Mouse (Mus musculus) T-helper 1 cell (primary cell): ENCODE results near the gene Slc26a11.

ENCODE experiments used
- in situ Hi-C: fragments of 300-600 bp; cut with MboI, MseI; formaldehyde crosslinking; loops from one replicate; pipeline ENCODE4 v1.15.1; 2025; ENCODE audit warnings: high pct_unique_total_duplicates

The Slc26a11 gene

DNA sequence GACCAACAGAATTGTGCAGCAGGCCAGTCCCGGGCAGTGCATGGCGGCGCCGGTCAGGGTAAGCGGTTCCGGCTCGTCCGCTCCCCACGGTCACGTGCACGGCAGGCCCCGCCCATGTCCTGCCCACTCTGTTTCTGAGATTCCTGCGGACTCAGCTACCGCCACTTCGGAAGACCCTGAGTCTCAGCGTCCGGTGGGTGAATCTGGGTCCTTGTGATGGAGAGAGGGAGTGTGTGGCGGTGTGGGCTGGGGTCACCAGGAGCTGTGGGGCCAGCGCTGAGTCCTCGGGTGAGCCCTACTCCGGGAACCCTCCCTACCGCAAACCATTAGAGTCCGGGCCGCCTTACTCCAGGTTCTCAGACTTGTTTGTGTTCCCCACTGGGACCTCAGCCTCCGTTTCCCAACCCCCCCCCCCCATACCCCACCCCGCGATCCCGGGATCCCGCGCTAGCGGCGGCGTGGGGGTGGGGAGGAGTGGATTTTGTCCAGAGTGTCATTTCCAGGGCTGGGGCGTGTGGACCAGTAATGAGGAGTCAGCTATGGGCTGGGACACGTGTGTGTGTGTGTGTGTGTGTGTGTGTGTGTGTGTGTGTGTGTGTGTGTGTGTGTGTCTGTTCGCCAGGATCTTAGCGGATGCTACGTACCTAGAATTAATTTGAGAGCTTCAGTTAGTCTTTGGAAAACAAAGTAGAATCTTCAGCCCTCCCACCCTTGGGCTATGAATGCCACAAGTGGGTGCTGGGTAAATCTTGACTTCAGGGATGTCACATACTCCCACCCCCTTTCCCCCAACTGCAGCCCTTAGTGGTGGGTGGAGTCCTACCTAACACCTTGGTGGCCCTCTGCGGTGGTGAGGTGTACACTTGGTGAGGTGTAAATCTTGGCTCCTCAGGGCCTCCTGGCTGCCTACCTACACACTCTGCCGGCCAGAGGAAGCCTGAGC, at the start of gene Slc26a11, which contains the start of gene Sgsh:
Gene Slc26a11, plus strand, starts transcription at position 115 of the 943 bp plus-strand sequence.
Gene Sgsh, minus strand, starts transcription at position 94 of the 943 bp plus-strand sequence.
- in situ Hi-C loops: no loop called here

DNA sequence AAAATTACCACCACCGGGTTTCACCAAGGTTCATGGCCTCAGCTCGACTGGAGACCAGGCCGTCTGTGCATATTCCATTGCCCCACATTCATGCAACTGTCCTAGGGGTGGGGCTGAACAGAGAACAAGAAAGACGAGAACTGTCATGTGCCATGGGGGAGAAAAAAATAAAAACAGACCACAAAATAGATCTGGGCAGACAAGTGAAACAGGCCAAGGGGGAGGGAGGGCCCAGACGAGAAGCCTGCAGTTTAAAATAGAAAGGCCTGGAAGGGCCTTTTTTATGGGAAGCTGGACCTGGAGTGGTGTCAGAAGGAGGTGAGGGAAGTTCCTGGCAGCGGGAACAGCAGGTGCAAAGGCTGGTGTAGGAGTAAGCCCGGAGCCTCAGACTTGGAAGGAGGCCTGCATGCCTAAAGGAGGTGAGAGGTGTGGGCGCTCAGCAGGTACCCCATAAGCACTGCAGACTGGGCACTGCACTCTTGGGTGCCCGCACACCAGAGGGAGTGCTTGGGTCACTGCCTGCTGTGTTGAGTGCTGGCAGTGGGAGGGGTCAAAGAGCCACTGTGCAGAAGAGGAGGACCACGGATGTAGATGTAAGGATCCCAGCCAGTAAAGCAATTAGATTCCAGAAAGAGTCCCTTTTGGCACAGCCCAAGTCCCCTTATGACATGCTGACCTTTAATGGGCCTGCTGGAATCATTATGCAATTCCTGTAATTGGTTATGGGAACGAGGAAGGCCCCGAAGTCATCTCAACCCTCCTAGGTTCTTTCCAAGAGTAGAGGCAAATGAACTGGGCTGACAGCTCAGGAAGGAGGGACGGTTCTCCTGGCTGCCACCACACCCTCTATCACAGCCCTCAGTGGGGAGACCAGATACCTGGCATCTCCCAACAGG, 48.3 kb upstream of the Slc26a11 start:
- in situ Hi-C loops: no loop called here

DNA sequence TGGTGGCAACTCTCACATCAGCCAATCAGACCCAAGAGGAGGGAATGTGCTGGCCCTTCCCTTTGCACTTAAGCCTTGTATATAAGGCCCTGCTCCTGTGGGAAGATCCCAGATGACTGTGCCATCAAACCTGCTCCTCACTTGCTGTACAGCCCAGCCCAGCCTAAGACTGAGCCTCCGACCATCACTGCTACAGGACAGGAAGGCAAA, 47.8 kb upstream of the Slc26a11 start, which contains the start of gene Card14:
Gene Card14, plus strand, starts transcription at position 111 of the 210 bp plus-strand sequence.
- in situ Hi-C loops: no loop called here

DNA sequence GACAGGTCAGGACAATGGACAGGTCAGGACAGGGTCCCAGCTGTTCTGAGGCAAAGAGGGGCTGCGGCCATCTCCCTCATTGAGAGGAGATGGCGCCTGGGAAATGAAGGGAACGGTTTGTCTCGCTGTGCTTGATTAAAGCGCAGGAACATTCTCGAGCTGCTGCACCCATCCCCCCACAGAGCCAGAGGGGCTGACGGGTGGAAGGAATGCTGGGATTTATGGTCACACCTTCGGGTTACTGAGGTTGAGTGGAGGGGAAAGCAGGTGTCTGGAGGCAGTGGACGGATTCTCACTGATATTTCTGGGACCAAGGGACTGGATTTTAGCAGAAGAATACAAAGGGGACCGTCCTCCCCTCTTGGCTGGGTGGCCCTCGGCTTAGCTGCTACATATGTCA, 47.4 kb upstream of the Slc26a11 start:
- in situ Hi-C loops: no loop called here

DNA sequence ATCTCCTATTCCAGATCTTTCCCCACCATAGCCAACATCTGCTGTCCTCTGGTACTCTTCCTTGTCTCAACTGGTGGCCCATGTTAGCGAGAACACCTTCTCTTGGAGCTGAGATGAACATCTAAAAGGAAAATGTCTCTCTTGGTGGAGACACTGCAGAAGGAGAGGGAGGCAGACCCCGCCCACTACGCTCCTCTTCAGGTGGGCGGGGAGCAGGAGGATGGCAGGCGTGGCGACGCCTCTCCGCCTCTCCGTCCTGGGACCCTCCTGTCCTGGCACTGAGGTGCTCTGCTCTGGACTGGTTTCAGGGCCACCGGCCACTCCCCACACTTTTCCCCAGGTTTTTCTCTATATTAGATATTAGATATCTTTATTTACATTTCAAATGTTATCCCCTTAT, 44.7 kb upstream of the Slc26a11 start:
- in situ Hi-C loops: no loop called here

DNA sequence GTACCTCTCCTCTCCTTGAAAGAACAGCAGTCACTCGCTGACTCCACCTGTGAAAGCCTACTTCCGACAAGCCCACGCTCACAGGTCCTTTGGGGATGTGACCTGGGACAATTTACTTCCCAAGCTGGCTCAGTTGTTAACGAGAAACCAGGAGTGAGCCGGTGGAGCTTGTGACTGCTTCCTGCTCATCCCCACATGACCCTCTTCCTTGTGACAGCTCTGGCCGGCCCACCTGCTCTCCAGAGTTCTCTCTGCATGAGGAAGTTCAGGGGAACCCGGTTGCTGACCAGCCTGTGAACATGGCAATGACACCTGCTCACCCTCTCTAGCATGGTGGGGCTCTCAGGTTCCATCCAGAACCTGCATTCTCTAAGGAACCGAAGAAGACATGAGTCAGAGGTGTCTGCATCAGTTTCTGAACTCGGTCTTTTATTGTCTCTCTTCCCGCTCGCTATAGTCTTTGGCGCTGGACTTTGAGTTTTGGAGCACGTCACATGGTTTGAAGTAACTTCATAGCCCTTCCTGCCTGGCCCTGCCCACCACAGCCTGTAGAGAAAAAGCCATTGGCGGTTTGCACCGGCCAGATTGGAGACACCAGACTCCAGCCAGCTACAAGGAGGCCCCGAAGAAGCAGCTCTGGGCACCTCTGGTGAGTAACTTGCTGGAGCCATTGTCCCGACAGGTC, 41.0 kb upstream of the Slc26a11 start:
- in situ Hi-C loops: no loop called here

DNA sequence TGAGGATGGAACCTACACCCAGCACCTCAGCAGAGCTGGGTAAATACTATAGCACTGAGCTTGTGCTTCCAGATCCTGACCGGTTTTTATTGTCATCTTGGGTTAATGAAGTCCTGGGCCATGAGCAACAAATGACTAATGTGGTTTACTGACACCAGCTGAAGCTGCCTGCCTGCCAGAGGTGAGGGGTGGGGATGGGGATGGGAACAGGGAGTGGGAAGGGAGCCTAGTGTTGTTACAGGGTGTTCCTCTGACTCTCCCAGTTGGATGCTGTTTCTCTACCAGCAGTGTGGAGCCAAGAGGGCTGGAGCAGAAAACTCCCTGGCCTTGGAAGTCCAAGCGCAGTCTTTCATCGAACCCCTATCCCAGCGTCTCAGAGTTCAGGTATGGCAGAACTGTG, 38.6 kb upstream of the Slc26a11 start:
- in situ Hi-C loops: no loop called here

DNA sequence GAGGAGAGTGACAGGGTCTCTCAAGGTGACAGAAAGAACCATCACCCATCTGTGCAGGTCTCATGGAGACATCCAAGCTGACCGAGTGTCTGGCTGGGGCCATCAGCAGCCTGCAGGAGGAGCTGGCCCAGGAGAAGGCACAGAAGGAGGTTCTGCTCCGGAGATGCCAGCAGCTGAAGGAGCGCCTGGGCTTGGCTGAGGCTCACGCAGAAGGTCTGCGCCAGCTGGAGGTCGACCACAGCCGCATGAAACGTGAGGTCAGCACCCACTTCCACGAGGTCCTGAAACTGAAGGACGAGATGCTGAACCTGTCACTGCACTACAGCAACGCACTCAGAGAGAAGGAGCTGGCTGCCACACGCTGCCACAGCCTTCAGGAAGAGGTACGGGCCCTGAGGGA, 32.8 kb upstream of the Slc26a11 start:
- in situ Hi-C loops: no loop called here

DNA sequence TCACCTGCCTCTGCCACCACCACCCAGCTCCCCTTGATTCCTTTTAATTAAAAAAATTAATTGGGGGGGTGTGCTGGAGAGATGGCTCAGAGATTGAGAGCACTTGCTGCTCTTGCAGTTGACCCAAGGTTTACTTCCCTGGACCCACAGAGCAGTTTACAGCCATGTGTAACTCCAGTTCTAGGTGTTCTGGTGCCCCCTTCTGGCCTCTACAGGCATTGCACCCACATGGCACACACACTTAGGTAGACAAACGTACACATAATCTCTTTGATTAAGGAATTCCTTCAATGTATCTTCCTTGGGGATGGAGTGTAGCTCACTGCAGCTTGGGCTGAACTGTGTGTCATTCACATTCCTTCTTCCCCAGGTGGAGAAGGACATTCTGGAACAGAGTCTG, 30.3 kb upstream of the Slc26a11 start:
- in situ Hi-C loops: no loop called here

DNA sequence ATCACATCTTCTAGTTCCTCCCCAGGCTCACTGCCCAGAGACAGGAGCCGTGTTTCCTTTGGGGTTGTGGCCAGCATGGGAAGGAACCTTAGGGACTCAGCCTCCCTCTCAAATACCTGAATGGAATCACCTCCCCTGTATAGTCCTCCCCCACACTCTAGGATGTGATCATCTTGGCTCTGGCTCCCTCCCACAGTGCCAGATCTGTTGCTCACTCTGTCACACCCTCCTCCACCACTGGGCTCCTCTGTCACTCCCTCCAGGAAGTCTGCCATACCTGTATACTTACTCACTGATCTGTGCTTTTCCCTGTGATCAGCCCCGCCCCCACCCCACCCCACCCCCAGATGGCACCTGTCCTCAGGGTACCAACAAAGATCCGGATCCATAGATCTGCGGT, 24.8 kb upstream of the Slc26a11 start:
- in situ Hi-C loops: no loop called here

DNA sequence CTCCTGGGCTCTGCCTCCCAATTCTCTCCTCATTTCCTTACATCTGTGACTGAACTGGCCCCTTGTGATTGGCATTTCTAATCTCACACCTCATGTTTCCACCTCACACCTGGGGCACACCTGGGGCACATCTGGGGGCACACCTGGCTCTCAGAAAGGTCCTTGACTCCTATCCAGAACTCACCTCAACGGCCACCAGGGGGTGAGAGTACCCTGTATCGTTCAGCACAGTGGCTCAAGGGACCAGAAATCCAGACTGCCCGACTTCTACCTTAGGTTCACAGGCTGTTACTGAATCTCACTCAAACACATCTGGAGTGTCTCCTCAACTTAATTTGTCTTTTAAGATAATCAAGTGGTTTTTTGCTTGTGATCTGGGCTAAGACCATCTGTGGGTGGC, 23.4 kb upstream of the Slc26a11 start:
- in situ Hi-C loops: no loop called here

DNA sequence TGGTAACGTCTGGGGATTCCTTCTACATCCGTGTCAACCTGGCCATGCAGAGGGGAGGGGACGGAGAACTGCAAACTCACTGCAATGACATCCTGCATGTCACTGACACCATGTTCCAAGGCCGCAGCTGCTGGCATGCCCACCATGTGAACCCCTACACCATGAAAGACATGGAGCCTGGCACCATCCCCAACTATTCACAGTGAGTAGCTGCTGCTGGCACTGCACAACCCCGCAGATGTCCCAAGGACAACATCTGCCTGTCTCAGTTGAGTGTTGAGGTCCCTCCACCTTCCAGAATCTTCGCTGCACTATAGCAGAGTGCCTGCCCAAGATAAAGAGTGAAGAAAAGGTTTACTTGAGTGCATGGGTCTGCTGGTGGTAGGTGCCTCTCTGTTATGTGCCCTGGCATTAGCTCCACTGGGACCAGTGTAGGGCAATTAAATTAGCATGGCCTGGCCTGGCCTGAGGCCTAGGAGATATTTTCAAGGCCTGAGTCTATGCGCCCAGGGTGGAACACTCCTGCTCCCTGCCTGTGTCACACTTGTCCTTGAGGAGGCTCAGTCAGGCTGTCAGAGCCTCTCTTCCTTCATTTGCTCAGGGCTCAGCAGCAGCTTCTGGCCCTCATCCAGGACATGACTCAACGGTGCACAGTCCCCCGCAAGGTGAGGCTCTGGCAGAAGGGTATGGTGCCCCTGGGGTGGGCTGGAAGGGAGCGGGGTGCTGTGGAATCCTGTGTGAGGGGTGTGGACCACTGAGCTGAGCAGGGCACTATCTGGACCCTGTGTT, 16.9 kb upstream of the Slc26a11 start:
- in situ Hi-C loops: no loop called here

DNA sequence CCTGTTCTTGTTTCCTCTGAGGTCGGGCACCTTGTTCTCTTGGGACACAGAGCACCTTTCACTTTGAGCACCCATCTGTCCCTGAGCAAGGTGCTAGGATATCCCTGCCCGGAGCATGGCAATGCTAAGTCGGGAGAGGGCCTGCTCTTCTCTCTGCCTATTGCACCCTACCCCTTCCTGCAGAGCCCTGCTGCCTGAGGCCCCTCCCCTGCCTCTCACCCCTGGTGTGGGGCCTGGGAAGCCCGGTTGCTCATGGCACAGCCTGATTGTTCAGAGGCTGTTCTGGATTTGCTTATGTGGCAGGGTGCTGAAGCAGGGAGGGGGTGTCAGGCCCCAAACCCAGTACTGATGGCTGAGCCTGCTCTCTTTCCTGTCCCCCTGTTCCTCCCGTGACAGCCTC, 16.2 kb upstream of the Slc26a11 start:
- in situ Hi-C loops: no loop called here

DNA sequence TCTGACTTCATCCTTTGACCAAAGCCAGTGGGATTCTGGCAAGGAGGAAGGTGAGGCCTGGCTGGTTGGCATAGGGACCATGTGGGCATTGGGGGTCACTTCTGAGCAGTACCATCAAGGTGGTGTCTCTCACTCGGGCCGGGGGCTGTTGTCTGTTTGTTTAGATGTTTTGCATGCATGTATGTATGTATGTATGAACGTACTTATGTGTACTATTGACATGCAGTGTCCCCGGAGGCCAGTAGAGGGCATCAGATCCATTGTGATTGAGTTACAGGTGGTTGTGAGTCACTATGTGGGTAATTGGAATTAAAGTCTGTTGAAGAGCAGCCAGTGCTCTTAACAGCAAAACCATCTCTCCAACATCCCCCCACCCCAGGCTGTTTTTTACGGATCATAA, 15.7 kb upstream of the Slc26a11 start:
- in situ Hi-C loops: loop anchor here (5.0 kb wide), 1 partner anchor 63 kb away; no protein-coding TSS in a partner anchor

DNA sequence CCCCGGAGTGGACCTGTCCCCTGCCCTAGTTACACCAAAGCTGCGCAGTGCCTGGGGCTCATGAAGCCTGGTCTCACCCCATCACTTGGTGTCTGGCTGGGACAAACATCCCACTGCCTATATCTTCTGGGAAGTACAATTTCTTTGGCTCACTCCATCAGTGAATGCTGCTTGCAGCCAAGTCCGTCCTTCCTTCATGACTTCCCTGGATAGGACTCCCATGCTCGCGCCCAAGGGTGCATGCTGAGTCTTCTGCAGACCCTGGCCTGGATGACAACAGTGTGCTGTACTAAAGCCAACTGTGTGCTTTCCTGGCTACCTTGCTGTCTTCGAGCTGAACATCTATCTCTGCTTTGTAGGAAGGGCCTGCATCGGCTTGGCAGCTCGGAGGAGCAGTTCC, 11.2 kb upstream of the Slc26a11 start:
- in situ Hi-C loops: loop anchor here (5.0 kb wide), 1 partner anchor 58 kb away; no protein-coding TSS in a partner anchor

DNA sequence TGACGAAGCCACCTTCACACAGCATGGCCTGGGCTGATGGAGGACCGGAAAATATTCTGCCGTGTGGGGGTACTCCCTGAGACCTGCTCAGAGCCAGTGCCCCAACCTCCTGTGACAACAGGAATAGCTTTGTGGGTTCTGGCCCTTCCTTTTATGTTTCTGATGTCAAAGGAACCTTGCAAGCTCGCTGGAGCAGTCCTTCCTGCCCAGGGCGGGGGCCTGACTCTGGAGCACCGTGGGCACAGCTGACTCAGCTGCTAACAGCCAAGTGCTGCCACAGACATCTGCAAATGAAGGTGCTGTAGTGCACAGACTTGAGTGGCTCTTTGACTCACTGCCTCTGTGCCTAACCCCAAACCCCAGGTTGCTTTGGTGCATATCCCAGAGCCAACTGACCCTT, 10.5 kb upstream of the Slc26a11 start:
- in situ Hi-C loops: loop anchor here (5.0 kb wide), 1 partner anchor 57 kb away; no protein-coding TSS in a partner anchor

DNA sequence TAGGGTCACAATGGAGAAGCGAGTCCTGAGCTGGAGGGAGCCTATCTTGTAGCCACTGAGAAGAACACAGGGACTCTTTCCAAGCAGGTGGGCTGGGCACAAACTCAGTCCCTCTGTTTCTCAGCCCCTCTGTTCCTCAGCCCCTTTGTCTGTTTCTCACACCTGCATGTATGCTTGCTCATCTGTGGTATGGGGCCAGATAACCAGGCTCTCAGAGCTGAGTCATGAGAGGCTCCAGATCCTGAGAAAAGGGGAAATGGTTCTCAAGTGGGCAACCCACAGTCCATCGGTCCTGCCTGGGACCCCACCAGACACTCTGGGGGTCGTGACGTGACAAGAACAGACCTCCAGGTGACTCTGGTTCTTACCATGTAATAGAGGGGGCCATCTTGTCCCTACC, 8.2 kb upstream of the Slc26a11 start:
- in situ Hi-C loops: no loop called here

DNA sequence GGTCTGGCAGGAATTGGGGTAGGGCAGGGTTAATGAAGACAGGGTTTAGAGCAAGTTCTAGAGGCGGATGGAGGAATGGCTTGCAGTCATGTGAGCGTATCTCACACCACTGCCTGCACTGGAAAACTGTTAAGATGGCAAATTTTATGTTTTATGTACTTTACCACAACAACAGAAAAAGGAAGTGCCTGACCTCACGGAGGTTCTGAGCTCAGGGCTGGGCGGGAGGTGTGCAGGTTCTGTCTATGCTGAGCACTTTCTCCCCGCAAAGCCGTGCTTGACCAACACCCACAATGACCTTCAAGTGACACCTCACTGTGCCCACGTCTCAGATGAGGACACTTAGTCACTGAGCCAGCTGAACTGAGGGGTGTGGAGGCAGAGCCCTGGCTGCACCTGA, 3.2 kb upstream of the Slc26a11 start:
- in situ Hi-C loops: no loop called here

DNA sequence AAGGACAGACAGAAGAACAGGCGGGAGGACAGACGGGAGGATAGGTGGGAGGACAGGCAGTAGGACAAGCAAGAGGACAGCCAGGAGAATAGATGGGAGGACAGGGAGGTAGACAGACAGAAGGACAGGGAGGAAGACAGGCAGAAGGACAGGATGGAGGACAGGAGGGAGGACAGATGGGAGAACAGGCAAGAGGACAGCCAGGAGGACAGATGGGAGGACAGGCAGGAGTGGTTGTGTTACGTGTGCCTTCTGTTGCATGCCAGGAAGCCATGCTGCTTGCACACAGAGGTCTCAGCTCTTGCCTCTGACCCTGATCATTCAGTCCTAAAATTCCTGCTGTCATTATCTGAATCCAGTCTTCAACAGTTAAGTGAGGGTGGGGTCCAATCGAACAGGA, 1.4 kb upstream of the Slc26a11 start:
- in situ Hi-C loops: no loop called here

DNA sequence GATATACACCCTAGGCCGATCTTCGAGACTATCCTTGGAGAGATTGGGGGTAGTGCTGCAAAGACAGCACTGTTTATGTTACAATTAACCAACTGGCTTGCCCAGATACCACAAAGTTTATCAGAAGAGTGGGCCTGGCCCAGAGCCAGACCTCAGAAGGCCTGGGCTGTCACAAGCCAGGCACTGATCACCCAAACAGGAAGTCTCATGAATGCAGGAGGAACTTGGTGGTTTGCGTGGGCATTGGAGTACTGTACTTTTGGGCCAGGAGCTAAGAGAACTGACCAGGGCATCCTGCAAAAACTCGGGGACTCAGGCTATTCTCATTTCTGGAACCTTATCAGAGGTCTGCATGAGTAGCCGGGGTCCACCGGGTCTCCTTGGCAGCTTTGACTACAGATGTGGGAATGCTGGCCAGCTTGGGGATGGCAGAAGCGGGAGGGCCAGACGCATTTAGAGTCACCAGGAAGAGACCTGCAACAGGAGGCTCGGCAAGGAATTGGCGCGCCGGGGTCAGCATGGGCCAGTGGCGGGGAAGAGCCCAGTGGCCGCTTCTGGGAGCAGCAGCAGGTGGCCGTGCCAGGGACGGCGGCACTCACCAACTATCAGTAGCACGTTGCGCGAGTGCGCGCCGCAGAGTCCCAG, 437 bp upstream of the Slc26a11 start:
- in situ Hi-C loops: no loop called here

DNA sequence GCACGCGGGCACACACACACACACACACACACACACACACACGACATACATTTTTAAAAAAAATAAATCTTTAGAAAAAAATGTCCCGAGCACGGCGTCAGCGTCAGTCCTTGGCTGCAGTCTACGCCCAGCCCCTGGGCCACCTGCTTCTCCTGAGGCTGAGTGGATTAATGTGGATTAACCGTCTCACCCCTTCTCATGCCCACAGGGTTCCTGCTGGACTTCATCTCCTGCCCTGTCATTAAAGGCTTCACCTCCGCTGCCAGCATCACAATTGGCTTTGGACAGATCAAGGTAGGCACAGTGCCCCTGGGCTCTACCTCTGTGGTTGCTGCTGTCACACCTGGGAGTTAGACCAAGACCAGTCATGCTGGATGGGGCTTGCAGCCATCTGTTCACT, 3.7 kb downstream of the Slc26a11 start:
- in situ Hi-C loops: no loop called here
